Mouse (Mus musculus) heart, embryonic 11.5 days (tissue): ENCODE data around the gene Mfap4. TPM values are rescaled to one million over a fixed set of nuclear protein-coding genes. Genes with fewer than 3 reads are reported as not detected.

Experiments
- ATAC-seq: fragments of 200-750 bp; cut with Nextera tagmentation; replicated peaks from 2 replicates; pipeline ENCODE4 v1.8.0; 2017; ENCODE audit warnings: moderate library complexity; ENCODE audit not compliant: insufficient number of reproducible peaks, low FRiP score, low TSS enrichment
- H3K27ac ChIP-seq: fragments of 300-500 bp; sonication (generic); 2 replicates; pipeline ENCODE4 v1.5.1; 2014; ENCODE audit warnings: mild to moderate bottlenecking, low read depth, low read length
- H3K27me3 ChIP-seq: fragments of 300-500 bp; sonication (generic); 2 replicates; pipeline ENCODE4 v1.6.1; 2014; ENCODE audit warnings: mild to moderate bottlenecking, low read length, mixed read lengths; ENCODE audit not compliant: control insufficient read depth, insufficient read depth
- H3K36me3 ChIP-seq: fragments of 300-500 bp; sonication (generic); 2 replicates; pipeline ENCODE4 v1.6.1; 2014; ENCODE audit warnings: mild to moderate bottlenecking, low read length, moderate library complexity, mixed read lengths; ENCODE audit not compliant: control insufficient read depth, insufficient read depth
- H3K4me1 ChIP-seq: fragments of 300-500 bp; sonication (generic); 2 replicates; pipeline ENCODE4 v1.6.1; 2014; ENCODE audit warnings: low read length; ENCODE audit not compliant: control insufficient read depth, insufficient read depth
- H3K4me2 ChIP-seq: fragments of 300-500 bp; sonication (generic); 2 replicates; pipeline ENCODE4 v1.6.1; 2014; ENCODE audit warnings: mild to moderate bottlenecking, moderate library complexity
- H3K4me3 ChIP-seq: fragments of 300-500 bp; sonication (generic); 2 replicates; pipeline ENCODE4 v1.5.1; 2014; ENCODE audit warnings: low read depth, low read length
- H3K9ac ChIP-seq: fragments of 300-500 bp; sonication (generic); 2 replicates; pipeline ENCODE4 v1.6.1; 2014; ENCODE audit warnings: mild to moderate bottlenecking, low read depth, low read length, moderate library complexity
- H3K9me3 ChIP-seq: fragments of 300-500 bp; sonication (generic); replicated peaks from 2 replicates; pipeline ENCODE4 v1.6.1; 2016; ENCODE audit warnings: low read length; ENCODE audit not compliant: control insufficient read depth
- WGBS: fragments of 180-500 bp; shearing (Covaris S2); extraction: QIAGEN DNeasy Blood & Tissue Kit; methylation state at CpG from one replicate; pipeline ENCODE4 v1.1.7; 2014; ENCODE audit not compliant: insufficient replicate concordance; 5-methylcytosine and 5-hydroxymethylcytosine counted together
- polyA plus RNA-seq: library from polyadenylated mRNA; unstranded; fragments of >200 nt; fragmentation: Nextera tagmentation; extraction: Ambion mirVana; gene quantifications from 2 replicates; pipeline ENCODE4 v1.2.1, GENCODE M21; 2014

Gene Mfap4
- polyA plus RNA-seq, 1 experiment from 2014 or later: 57.6 TPM

DNA sequence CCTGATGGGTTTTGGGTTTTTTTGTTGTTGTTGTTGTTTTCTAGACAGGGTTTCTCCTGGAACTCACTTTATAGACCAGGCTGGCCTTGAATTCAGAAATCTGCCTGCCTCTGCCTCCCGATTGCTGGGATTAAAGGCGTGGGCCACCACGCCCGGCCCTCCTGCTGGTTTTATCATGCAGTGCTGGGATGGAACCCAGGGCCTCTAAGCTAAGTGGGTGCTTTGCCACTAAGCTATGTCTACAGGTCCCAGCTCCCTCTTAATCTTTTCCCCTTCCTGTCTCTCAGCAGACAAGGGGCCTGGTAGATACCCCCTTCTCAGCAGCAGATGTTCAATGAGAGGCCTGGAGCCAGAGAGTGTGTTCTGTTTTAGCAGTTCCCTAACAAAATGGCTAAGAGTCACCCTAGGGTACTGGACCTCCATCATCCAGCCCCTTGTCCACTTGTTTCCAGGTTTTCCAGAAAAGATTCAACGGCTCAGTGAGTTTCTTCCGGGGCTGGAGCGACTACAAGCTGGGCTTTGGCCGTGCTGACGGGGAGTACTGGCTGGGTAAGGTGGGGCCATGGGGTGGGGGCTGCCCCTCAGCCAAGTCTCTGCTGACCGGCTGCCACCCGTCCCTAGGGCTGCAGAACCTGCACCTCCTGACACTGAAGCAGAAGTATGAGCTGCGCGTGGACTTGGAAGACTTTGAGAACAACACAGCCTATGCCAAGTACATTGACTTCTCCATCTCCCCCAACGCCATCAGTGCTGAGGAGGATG is 1.4 kb downstream of the Mfap4 start:
- Histone ChIP-seq H3K4me3 (peak overlapping the region; percentile 33; the same call in 1 of the 2 replicates), H3K36me3 (peaks cover 28% of the 10 kb centered on the region), H3K27me3 (no peaks in the 10 kb centered on the region), H3K4me1 (peaks cover 20% of the 10 kb centered on the region), H3K27ac (no peak overlapping the region), H3K9ac (no peak overlapping the region), H3K4me2 (peak overlapping the region; percentile 49), H3K9me3 (no peaks in the 10 kb centered on the region)
- 88% methylated on average over 14 of the region's 14 CpGs for WGBS
- ATAC-seq: no peak

GRCm38 (mm10) chr11:61487401-61487800 is 2.2 kb downstream of the Mfap4 start:
- Histone ChIP-seq H3K4me1 (peaks cover 20% of the 10 kb centered on the region), H3K27me3 (no peaks in the 10 kb centered on the region), H3K9ac (no peak overlapping the region), H3K4me3 (no peak overlapping the region), H3K9me3 (no peaks in the 10 kb centered on the region), H3K4me2 (no peak overlapping the region), H3K27ac (no peak overlapping the region), H3K36me3 (peaks cover 33% of the 10 kb centered on the region)
- no peak for ATAC-seq
- WGBS: 73% methylated on average over 2 of the region's 2 CpGs

DNA sequence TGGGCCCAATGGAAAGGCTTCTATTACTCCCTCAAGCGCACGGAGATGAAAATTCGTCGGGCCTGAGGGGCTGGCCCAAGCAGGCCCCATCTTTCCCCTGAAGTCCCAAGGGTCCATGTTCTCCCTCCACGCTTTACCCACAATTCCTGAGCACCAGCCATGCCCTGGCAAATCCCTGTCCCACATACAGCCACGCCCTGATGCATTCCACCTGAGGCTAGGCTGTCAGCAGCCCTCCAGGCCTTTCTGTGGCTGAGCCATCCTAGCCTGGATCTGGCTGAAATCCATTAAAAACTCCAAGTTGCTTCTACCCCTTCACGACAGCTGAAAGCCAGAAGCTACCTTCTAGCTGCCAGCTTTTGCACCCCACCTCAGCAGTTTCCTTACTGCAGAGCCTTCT is 2.7 kb downstream of the Mfap4 start:
- H3K4me3 ChIP-seq: no peak overlapping the region
- H3K9ac ChIP-seq: no peak overlapping the region
- H3K27ac ChIP-seq: no peak overlapping the region
- no peak overlapping the region for H3K4me2 ChIP-seq
- no peak for ATAC-seq
- peaks cover 24% of the 10 kb centered on the region for H3K4me1 ChIP-seq
- no peaks in the 10 kb centered on the region for H3K9me3 ChIP-seq
- no peaks in the 10 kb centered on the region for H3K27me3 ChIP-seq
- peaks cover 36% of the 10 kb centered on the region for H3K36me3 ChIP-seq
- 86% methylated on average over 7 of the region's 7 CpGs for WGBS

DNA sequence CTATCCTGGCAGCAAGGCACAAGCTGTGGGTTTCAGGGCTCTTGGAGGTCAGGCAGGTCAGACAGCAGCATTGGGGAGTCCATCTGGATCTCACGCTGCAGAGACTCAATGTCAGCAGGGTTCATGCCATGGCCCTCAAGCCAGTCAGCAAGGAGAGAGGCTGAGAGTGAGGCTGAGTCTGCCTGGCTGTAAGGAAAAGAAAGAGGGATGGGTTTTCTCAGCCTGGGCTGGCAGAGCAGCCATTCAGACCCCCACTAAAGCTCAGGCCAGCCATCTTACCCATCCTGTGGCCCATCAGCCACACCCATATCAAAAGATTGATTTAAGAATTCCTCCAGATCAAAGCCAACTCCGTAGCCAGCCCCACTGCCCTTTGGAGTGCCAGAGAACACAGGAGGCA is 3.9 kb downstream of the Mfap4 start:
- no peak for ATAC-seq
- Histone ChIP-seq H3K4me2 (no peak overlapping the region), H3K36me3 (peaks cover 36% of the 10 kb centered on the region), H3K27ac (no peak overlapping the region), H3K9me3 (no peaks in the 10 kb centered on the region), H3K9ac (no peak overlapping the region), H3K4me3 (no peak overlapping the region), H3K27me3 (no peaks in the 10 kb centered on the region), H3K4me1 (peaks cover 28% of the 10 kb centered on the region)
- 79% methylated on average over 2 of the region's 2 CpGs for WGBS

DNA sequence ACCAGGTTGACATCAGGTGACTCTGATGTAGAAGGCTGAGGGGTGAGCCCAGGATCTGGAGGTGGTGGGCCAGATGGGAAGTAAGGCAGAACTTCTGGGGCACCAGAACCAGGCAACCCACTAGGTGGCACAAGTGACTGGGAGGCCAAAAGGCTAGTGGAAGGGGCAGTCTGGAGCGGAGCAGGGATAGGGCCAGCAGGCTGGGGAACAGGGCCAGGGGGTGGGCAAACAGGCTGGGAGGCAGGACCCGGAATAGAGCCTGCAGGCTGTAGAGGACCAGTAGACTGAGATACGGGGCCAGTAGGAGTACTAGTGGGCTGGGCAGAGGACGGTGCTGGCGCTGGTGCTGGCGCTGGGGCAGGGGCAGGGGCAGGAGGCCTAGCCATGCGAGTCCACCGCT is 4.6 kb downstream of the Mfap4 start:
- Histone ChIP-seq H3K9me3 (no peaks in the 10 kb centered on the region), H3K36me3 (peaks cover 36% of the 10 kb centered on the region), H3K4me1 (peaks cover 21% of the 10 kb centered on the region), H3K27ac (no peak overlapping the region), H3K4me3 (no peak overlapping the region), H3K9ac (no peak overlapping the region), H3K27me3 (no peaks in the 10 kb centered on the region), H3K4me2 (no peak overlapping the region)
- ATAC-seq: no peak
- WGBS: 84% methylated on average over 8 of the region's 8 CpGs

GRCm38 (mm10) chr11:61490944-61491520 is 5.8 kb downstream of the Mfap4 start:
- H3K27ac ChIP-seq: no peak overlapping the region
- H3K9ac ChIP-seq: no peak overlapping the region
- peaks cover 12% of the 10 kb centered on the region for H3K4me1 ChIP-seq
- no peak overlapping the region for H3K4me3 ChIP-seq
- 90% methylated on average over 22 of the region's 22 CpGs for WGBS
- H3K27me3 ChIP-seq: no peaks in the 10 kb centered on the region
- peaks cover 36% of the 10 kb centered on the region for H3K36me3 ChIP-seq
- no peaks in the 10 kb centered on the region for H3K9me3 ChIP-seq
- H3K4me2 ChIP-seq: no peak overlapping the region
- no peak for ATAC-seq

DNA sequence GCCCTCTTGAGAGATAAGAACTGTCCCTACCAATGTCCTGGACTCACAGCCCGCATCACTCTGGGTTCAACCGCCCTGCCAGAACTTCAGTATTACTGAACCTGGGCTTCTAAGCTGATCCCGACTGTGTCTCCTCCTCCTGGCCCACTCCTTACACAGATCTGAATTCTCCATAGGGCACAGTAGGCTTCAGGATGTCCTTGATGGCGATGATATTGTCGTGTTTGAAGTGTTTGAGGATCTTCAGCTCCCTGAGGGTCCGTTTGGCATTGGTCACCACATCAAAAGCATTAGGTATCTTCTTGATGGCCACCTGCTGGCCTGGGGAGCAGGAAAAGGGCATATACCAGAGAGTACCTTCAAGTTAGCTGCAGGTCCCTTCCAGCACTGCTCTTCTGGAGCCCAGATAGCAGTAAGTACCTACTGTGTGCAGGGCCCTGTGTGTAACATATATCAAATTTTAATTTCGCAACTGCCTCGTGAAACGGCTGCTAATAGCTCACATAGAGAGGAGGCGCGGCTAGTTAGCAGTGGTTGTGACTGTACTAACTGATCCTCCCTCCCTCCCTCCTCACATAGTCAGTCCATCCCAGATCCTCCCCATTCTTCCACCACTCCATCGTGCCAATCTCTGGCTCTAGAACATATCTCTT is 7.6 kb downstream of the Mfap4 start:
- WGBS: 60% methylated on average over 12 of the region's 12 CpGs
- no peaks in the 10 kb centered on the region for H3K27me3 ChIP-seq
- no peak overlapping the region for H3K27ac ChIP-seq
- H3K9me3 ChIP-seq: no peaks in the 10 kb centered on the region
- ATAC-seq: no peak
- peaks cover 36% of the 10 kb centered on the region for H3K36me3 ChIP-seq
- H3K4me1 ChIP-seq: peaks cover 9% of the 10 kb centered on the region
- H3K4me3 ChIP-seq: peak overlapping the region; percentile 94
- peak overlapping the region; percentile 88 for H3K9ac ChIP-seq
- peak overlapping the region; percentile 95 for H3K4me2 ChIP-seq

DNA sequence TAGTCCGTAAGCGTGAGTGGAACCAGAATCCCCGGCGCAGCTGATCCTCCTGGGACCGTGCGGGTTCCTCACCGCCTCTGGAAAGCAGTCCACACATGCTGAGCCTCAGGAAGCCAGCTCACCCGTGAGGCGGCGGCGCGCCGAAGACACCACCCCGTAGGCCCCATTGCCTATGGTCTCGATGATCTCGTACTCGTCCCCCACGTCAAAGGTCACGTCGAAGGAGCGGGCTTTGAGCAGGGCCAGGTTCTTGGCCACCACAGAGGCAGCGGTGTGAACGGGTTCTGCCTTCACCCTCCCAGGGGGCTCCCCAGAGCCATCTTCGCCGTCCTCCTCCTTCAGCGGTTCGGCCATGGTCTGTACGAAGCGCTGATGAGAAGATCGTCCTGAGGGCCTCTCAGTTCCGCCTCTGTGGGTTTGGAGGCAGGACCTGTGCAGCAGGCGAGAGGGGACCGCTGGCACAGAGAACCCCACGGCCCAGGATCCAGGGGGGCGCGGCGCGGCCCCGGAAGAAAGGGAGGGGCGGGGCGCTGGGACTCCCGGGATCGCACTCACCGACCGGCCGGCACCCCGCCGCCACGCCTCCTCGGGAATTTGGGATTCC is 8.4 kb downstream of the Mfap4 start:
- ATAC-seq: peak; percentile 62
- H3K27ac ChIP-seq: peak overlapping the region; percentile 73; the same call in 1 of the 2 replicates
- H3K4me3 ChIP-seq: peak overlapping the region; percentile 94
- H3K36me3 ChIP-seq: peaks cover 32% of the 10 kb centered on the region
- no peaks in the 10 kb centered on the region for H3K9me3 ChIP-seq
- H3K9ac ChIP-seq: peak overlapping the region; percentile 88
- peaks cover 9% of the 10 kb centered on the region for H3K4me1 ChIP-seq
- H3K27me3 ChIP-seq: no peaks in the 10 kb centered on the region
- peak overlapping the region; percentile 95 for H3K4me2 ChIP-seq
- under 1% methylated on average over 47 of the region's 50 CpGs for WGBS
